Mouse (Mus musculus) liver, embryonic 14.5 days (tissue): Measurements from ENCODE around the gene Syne2. TPM values are rescaled to one million over a fixed set of nuclear protein-coding genes. Genes with fewer than 3 reads are reported as not detected.

ENCODE experiments used
- ATAC-seq: fragments of 200-750 bp; cut with Nextera tagmentation; 2 replicates; pipeline ENCODE4 v1.8.0; 2017; ENCODE audit warnings: moderate number of reproducible peaks, mild to moderate bottlenecking, moderate library complexity; ENCODE audit not compliant: insufficient read depth
- DNase-seq, 3 experiments: peaks; one replicate each; pipeline ENCODE4 v3.0.0-alpha.2; 2012 to 2013; ENCODE audit warnings: low read depth in 3 of 3, low spot score in 3 of 3
- H3K27ac ChIP-seq: fragments of 300-500 bp; sonication (generic); 2 replicates; pipeline ENCODE4 v1.5.1; 2014; ENCODE audit warnings: moderate library complexity, mild to moderate bottlenecking, control low read depth, inconsistent platforms
- H3K27me3 ChIP-seq: fragments of 300-500 bp; sonication (generic); 2 replicates; pipeline ENCODE4 v1.6.1; 2014; ENCODE audit warnings: mild to moderate bottlenecking, low read length, moderate library complexity; ENCODE audit not compliant: control insufficient read depth, insufficient read depth
- H3K36me3 ChIP-seq: fragments of 300-500 bp; sonication (generic); replicated peaks from 2 replicates; pipeline ENCODE4 v1.6.1; 2014; ENCODE audit warnings: low read depth; ENCODE audit not compliant: control insufficient read depth, insufficient read depth
- H3K4me1 ChIP-seq, 2 experiments: fragments of 200-500 bp in 1 of 2; fragments of 300-500 bp in 1 of 2; sonication (generic) in 1 of 2; replicated peaks; 2 replicates each; pipeline ENCODE4 v1.6.1; 2012 to 2014; ENCODE audit warnings: antibody characterized with exemption in 1 of 2, inconsistent platforms in 1 of 2, low read length in 1 of 2; ENCODE audit not compliant: control insufficient read depth in 2 of 2, insufficient read depth in 2 of 2
- H3K4me2 ChIP-seq: fragments of 300-500 bp; sonication (generic); 2 replicates; pipeline ENCODE4 v1.6.1; 2014; ENCODE audit warnings: low read depth, mild to moderate bottlenecking, control low read depth, moderate library complexity
- H3K4me3 ChIP-seq, 2 experiments: fragments of 200-500 bp in 1 of 2; fragments of 300-500 bp in 1 of 2; sonication (generic) in 1 of 2; 2 replicates each; pipeline ENCODE4 v1.5.1; 2012 to 2014; ENCODE audit warnings: low read depth in 2 of 2, low read length in 2 of 2, mild to moderate bottlenecking in 2 of 2, control low read depth in 1 of 2, inconsistent platforms in 1 of 2, moderate library complexity in 1 of 2; ENCODE audit not compliant: insufficient read depth in 1 of 2
- H3K9ac ChIP-seq: fragments of 300-500 bp; sonication (generic); replicated peaks from 2 replicates; pipeline ENCODE4 v1.6.1; 2014; ENCODE audit warnings: mild to moderate bottlenecking, control low read depth, moderate library complexity
- H3K9me3 ChIP-seq: fragments of 300-500 bp; sonication (generic); 2 replicates; pipeline ENCODE4 v1.6.1; 2016; ENCODE audit warnings: low read length, mixed read lengths; ENCODE audit not compliant: control insufficient read depth
- CTCF ChIP-seq: IDR thresholded peaks from 2 replicates; pipeline ENCODE4 v1.5.1; 2016; ENCODE audit warnings: antibody characterized with exemption, low read depth, control low read depth
- EP300 ChIP-seq: IDR thresholded peaks from 2 replicates; pipeline ENCODE4 v1.6.1; 2016; ENCODE audit warnings: antibody characterized with exemption, low read depth
- WGBS: fragments of 180-500 bp; shearing (Covaris S2); extraction: QIAGEN DNeasy Blood & Tissue Kit; methylation state at CpG from one replicate; pipeline ENCODE4 v1.1.7; 2014; ENCODE audit not compliant: insufficient replicate concordance; 5-methylcytosine and 5-hydroxymethylcytosine counted together
- polyA plus RNA-seq, 2 experiments: library from polyadenylated mRNA; depleted of rRNA in 1 of 2; stranded (reverse) in 1 of 2; unstranded in 1 of 2; fragments of >200 nt; fragmentation: Nextera tagmentation in 1 of 2; extraction: Ambion mirVana in 1 of 2; gene quantifications; 2 replicates each; pipeline versions ENCODE4 v1.2.1 to v1.2.3; 2012 to 2014

Gene Syne2
- polyA plus RNA-seq, 2 experiments: 2.1 to 3.0 TPM

GRCm38 (mm10) chr12:75874287-75874994 is 56.5 kb downstream of the Syne2 start:
- no peak for TF ChIP-seq EP300
- TF ChIP-seq CTCF: no peak
- H3K9ac ChIP-seq: no peak overlapping the region
- no peaks in the 10 kb centered on the region for H3K4me1 ChIP-seq
- no peak overlapping the region for H3K4me3 ChIP-seq
- no peaks in the 10 kb centered on the region for H3K36me3 ChIP-seq
- no peaks in the 10 kb centered on the region for H3K9me3 ChIP-seq
- WGBS: 57% methylated on average over 12 of the region's 12 CpGs
- H3K27ac ChIP-seq: no peak overlapping the region
- ATAC-seq: no peak
- H3K4me2 ChIP-seq: no peak overlapping the region
- no peaks in the 10 kb centered on the region for H3K27me3 ChIP-seq
- DNase-seq: no peak

DNA sequence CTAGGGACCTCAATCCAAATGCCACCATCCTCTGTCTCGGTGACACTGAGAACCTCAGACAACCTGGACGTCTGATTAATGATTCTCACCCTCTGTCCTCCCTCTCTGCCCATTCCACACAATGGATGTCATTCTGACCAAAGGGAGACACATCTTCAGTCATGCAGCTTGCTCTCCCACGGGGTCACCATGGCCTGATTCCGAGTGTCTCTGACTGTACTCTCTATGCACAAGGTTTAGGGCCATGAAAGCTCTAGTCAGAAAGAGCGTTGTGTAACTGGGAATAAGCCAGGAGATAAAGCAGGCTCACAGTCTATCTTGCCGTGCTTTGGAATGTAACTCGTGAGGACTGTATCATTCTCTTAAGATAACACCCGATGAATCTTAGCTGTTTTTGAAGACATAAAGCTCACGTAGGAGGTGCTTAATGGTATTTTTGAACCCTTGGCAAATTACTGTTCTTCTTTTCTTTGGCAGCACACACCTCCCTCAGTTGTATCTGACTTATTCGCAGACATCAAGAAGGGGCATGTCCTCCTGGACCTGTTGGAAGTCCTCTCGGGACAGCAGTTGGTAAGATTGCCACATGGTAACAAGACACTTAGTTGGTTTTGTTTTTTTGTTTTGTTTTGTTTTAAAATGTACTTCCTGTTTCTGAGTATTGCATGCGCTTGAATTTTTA is 61.8 kb downstream of the Syne2 start:
- Histone ChIP-seq H3K4me1 (no peaks in the 10 kb centered on the region), H3K27ac (no peak overlapping the region), H3K9ac (no peak overlapping the region), H3K27me3 (no peaks in the 10 kb centered on the region), H3K4me2 (no peak overlapping the region), H3K36me3 (no peaks in the 10 kb centered on the region), H3K9me3 (no peaks in the 10 kb centered on the region), H3K4me3 (no peak overlapping the region)
- DNase-seq (no peak), ATAC-seq (no peak)
- WGBS: 63% methylated on average over 12 of the region's 12 CpGs
- TF ChIP-seq CTCF (no peak), EP300 (no peak)

GRCm38 (mm10) chr12:75881554-75881953 is 63.6 kb downstream of the Syne2 start:
- Histone ChIP-seq H3K36me3 (no peaks in the 10 kb centered on the region), H3K4me1 (no peaks in the 10 kb centered on the region), H3K27ac (no peak overlapping the region), H3K9me3 (no peaks in the 10 kb centered on the region), H3K27me3 (no peaks in the 10 kb centered on the region), H3K9ac (no peak overlapping the region), H3K4me2 (no peak overlapping the region), H3K4me3 (no peak overlapping the region)
- no peak for ATAC-seq
- WGBS: 50% methylated on average over 4 of the region's 4 CpGs
- no peak for TF ChIP-seq CTCF
- TF ChIP-seq EP300: no peak
- no peak for DNase-seq

GRCm38 (mm10) chr12:75886161-75886560 is 68.2 kb downstream of the Syne2 start:
- WGBS: 67% methylated on average over 7 of the region's 7 CpGs
- Histone ChIP-seq H3K4me2 (no peak overlapping the region), H3K4me1 (no peaks in the 10 kb centered on the region), H3K4me3 (no peak overlapping the region), H3K9me3 (no peaks in the 10 kb centered on the region), H3K27ac (no peak overlapping the region), H3K9ac (no peak overlapping the region), H3K27me3 (no peaks in the 10 kb centered on the region), H3K36me3 (no peaks in the 10 kb centered on the region)
- no peak for DNase-seq
- TF ChIP-seq EP300 (no peak), CTCF (no peak)
- no peak for ATAC-seq

DNA sequence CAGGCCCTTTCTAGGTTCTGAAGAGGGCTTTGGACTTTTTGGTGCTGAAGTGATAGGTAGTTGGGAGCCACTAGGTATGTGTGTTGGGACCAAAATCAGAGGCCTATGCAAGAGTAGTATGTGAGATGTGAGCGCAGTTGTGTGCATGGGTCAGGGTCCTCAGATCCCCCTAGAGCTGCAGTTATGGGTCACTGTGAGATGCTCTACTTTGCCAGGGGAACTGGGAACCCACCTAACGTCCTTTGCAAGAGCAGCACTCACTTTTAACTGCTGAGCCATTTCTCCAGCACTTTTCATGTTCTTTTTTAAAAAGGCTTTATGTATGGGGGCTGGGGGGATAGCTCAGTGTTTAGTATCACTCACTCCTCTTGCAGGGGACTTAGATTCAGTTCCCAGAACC is 69.0 kb downstream of the Syne2 start:
- Histone ChIP-seq H3K36me3 (no peaks in the 10 kb centered on the region), H3K27ac (no peak overlapping the region), H3K27me3 (no peaks in the 10 kb centered on the region), H3K4me1 (no peaks in the 10 kb centered on the region), H3K4me2 (no peak overlapping the region), H3K9me3 (no peaks in the 10 kb centered on the region), H3K4me3 (no peak overlapping the region), H3K9ac (no peak overlapping the region)
- no peak for TF ChIP-seq CTCF
- no peak for TF ChIP-seq EP300
- ATAC-seq (no peak), DNase-seq (no peak)
- 59% methylated on average over 2 of the region's 2 CpGs for WGBS
